ENCODE assay signal across 13 mouse cellular contexts in the genomic region with DNA sequence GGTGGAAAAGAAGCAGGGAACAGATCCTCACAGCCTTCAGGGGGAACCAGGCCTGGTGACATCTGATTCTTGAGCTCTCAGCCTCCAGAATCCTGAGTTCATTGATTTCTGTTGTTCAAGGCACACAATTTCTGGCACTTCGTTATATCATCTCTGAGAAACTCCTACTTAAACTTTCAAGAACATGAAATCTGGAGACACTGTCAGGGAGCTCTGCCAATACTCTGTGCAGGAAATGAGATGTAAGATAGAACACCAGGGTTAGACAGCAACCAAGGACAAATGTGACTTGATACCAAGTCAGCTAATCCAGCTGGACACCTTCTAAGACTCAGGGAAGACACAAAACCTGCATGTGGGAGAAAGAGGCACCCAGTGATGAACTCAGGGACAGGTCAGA. TPM values are rescaled to one million over a fixed set of nuclear protein-coding genes. Genes with fewer than 3 reads are reported as not detected.
"Had no signal": no experiment of that assay in that cellular context is flagged by ENCODE, and none has a peak within 500 bp of the region (broad histone marks: within the 10 kb centered on the region; RNA-seq: fewer than 3 reads in every experiment).

No protein-coding gene starts in this region.

- DNase-seq: retina, postnatal 1 day; right cerebral cortex, adult 18-20 months; right cerebral cortex, postnatal 14 days; right cerebral cortex, postnatal 25 days; right cerebral cortex, postnatal 4 days; spleen, adult 18-20 months; thymus, adult 18-20 months; thymus, adult 2 months; thymus, postnatal 14 days; thymus, postnatal 25 days; thymus, postnatal 36 days; thymus, postnatal 4 days had no signal

RNA-seq across cellular contexts. Expression of a gene that starts 40.7 kb away (rescaled TPM):
- total RNA-seq: neutrophil, adult 5-6 weeks had no signal
